Mouse (Mus musculus) thymus, postnatal 4 days (tissue): ENCODE results near the gene Mindy4.

Experiments
- DNase-seq: peaks from one replicate; pipeline ENCODE4 v3.0.0; 2021

Mindy4 gene

GRCm38 (mm10) chr6:55210423-55211365 lies 7.5 kb downstream of the Mindy4 start:
- DNase-seq, result no peak

GRCm38 (mm10) chr6:55214541-55214940 lies 11.4 kb downstream of the Mindy4 start:
- DNase-seq, result no peak

GRCm38 (mm10) chr6:55218232-55218631 lies 15.0 kb downstream of the Mindy4 start:
- DNase-seq, result no peak

DNA sequence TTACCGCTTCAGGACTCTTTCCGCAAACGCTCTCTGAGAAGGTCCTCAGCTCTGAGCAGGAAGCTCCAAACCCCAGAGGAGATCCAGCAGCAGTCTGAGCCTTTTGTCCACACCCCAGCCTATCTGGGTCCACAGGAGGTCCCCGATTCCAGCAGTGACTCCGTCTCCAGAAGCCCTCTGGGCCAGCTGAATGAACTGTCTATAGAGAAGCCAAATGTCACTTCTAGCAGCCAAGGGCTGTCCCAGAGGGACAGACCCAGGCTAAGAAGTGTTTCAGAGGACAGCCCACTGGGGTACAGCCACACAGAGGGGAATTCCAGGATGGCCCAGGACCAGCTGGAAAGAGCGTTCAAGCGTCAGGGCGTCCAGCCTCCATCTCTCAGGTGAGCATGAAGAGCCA lies 20.8 kb downstream of the Mindy4 start:
- no peak for DNase-seq

DNA sequence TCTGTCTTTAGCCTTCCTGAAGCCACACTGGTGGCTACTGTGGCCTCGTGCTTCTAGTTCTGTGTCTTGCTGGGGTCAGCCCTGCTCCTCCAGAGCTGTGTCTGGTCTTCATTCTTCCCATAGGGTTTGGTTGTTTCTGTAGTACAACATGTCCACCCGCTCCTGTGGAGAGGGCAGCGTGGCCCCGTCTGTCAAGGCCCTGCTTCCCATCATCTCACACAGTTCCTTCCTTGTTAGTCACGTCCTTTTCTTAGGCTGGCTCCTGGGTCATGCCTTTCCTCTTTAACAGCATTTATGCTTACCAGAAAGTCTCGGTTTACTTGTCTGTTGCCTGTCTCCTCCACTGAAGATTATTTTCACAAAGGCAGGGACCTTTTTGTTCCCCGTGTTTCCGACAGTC lies 26.9 kb downstream of the Mindy4 start:
- DNase-seq, result no peak

DNA sequence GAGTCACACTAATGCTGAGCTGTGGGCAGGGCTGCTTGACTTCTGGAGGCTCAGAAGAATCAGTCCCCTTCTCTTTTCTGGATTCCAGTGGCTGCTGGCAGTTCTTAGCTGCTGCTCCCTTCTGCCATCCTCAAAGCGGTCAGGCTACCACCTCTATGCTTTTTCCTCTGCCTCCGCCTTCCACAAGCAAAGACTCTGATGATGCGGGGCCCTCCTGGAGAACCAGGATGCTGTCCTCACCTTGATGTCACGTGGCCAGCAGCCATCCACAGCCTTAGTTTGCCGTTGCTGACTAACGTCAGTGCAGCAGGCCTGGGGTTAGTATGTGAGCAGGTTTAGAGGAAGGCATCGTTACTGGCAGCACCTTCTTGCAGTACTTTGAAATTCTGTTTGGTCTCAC lies 28.9 kb downstream of the Mindy4 start:
- no peak for DNase-seq

DNA sequence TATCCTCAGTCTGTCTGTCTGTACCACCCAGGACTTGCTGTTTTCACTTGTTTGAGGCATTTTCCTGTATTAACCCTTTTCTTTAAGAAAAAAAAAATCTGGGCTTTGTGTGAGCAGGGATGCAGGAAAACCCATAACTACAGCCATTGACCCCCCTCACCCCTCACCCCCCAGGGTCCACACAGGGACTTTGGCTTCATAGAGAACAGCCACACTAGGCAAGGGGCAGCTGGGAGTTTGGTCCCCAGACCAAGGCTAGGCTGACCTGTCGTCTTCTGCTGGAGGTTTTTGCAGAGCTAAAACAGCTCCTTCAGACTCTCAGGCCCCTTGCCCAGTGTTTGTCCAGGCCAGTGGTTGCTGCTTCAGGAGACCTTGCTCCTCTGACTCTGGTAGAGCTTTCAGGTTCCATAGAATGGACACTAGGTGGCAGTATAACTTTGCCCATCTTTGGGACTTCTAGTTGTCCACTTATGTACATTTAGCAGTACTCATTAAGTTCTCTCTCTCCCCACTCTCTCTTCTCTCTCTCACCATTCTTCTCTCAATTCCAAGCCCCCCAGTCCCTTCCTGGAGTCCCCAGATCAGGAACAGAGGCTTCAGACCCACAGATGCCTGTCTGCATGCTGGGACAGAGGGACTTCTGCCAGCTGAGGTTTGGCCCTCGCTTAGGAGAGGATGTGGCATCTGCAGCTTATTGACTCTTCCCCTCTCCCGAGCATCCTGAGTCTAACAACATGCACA lies 29.5 kb downstream of the Mindy4 start:
- peak; percentile 29 for DNase-seq

- DNase-seq, result no peak
These were observed 30.1 kb downstream of the Mindy4 start for GRCm38 (mm10) chr6:55233326-55233725.

GRCm38 (mm10) chr6:55234636-55235035 lies 31.5 kb downstream of the Mindy4 start:
- no peak for DNase-seq

DNA sequence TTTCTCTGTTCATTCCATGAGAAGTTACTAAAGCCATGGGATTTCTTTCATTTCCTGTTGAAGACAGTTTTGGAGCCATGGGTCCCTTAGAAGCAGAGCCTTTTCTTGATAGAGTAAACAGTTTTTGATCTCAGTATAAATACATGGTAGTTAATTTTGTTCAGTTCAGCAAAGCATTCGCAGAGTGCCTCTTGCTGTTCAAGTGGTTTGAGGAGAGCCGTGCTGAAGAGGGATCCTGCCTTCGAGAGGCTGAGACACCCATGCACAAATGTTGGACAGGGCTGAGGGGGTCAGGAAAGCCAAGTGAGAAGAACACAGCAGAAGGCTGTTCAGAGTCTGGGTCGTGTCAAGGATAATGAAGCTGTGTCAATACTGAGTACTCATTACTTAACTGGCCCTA lies 32.5 kb downstream of the Mindy4 start:
- DNase-seq, result no peak

DNA sequence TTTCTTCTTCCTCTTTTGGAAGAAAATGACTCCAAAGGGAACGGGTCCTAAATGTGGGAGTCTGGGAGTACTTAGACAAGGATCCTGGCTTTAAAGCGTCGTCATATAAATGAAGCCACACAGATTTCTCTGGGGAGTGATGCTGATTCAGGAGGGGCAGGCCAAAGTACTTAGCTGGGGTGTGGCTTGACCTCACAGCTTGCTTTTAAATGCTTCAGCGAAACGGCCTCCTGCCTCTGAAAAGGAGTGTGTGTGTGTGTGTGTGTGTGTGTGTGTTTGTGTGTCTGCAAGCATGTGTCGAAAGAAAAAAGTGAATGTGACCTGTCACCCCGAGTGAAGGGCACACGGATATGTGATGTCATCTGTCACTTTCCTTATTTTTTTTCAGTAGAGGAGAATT lies 36.7 kb downstream of the Mindy4 start:
- DNase-seq, result no peak

GRCm38 (mm10) chr6:55240591-55241260 lies 37.5 kb downstream of the Mindy4 start:
- DNase-seq, result no peak

DNA sequence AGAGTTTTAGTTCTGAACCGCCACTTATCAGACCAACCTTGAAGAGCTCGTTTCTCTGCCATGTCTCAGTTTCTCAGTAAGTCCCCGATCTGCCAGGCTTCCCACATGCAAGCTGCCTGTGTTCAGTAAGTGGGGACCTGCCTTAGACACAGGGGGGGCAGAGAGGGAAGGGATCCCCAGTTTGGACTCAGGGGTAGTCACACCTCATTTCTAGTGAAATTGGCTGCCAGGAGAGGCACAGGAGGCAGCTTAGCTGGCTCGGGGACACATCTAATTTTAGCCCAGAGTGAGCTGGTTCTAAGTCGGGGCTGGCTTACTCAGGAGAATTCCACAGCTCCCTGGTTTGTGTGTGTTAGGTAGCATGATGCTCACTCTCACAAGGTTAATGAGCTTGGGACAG lies 38.3 kb downstream of the Mindy4 start:
- no peak for DNase-seq

DNA sequence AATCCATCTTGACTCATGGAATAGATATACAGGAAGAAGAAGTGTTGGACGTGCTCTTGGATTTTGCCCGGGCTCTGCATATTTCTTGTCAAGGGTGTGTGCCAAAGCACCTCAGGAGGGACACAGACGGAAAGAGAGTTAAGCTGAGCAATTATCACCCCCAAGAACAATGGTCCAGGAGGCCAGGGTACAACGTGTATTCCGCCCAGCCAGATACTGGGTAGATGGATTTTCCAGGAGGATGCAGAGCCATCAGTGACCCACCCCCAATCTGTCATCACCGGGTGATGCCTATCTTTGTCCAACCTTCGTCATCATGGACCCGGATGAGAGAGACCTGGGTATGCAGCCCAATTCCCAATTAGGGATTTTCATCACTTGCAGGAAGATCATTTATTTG lies 42.5 kb downstream of the Mindy4 start:
- no peak for DNase-seq

DNA sequence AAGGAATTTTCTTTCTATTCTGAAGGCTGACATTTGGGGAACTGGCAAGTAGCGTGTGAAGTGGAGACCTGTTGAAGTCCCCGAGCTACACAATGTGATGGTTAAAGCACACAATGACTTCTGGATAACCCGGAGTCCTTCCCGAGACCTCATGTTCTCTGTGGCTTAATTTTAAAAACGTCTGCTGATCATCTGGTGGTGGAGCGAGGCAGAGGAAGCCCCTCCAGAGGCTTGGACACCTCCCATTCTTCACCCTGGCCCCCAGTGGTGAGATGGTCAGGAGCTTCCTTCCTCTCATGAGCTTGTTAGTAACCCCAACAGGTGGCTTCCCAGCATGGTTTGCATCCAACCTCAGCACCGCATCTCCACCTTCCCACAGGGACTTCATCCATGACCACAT lies 43.3 kb downstream of the Mindy4 start:
- no peak for DNase-seq

DNA sequence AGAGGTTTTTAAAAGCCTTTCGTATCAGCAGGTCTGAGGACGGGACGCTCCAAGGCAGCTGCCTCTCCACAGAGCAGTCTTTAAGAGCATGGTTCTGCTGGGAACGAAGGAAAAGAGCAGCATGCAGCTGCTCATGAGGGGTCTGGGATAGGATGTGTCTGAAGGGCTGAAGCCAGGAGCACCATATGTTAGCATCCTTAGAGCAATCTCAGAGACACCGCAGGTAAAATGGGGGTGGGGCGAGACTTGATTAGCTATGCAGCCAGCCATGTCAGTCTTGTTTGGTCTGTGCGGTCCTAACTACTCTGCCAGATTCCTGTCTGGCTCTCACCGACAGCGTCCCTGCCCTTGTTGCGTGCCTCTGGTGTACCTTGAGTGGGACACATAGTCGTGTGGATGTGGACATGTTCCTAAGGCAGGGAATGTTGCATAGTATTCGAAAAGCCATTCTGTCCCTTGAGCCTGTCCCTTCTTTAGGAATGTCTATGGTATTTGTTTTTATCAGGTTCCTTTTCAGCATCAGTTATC lies 43.8 kb downstream of the Mindy4 start:
- DNase-seq, result no peak

- DNase-seq, result peak; percentile 28
These were observed 46.1 kb downstream of the Mindy4 start for GRCm38 (mm10) chr6:55249263-55249662.

DNA sequence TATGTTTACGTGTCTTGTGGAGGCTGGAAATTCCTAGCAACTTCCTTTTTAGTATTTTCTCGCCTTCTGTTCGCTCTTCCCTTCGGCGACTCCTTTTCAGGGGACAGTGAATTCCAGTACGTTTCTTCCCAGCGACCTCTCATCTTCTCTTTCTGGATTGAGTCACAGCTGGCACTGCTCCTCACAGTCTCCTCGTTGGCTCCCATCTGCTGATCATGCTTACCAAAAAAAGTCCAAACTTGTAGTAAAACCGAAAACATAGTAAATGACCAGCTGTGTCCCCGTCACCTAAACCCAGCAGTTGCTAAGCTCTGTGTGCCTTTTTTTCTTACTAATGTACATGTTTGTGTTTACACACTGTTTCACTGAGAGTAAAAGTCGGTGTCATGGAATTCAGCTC lies 47.6 kb downstream of the Mindy4 start:
- no peak for DNase-seq

DNA sequence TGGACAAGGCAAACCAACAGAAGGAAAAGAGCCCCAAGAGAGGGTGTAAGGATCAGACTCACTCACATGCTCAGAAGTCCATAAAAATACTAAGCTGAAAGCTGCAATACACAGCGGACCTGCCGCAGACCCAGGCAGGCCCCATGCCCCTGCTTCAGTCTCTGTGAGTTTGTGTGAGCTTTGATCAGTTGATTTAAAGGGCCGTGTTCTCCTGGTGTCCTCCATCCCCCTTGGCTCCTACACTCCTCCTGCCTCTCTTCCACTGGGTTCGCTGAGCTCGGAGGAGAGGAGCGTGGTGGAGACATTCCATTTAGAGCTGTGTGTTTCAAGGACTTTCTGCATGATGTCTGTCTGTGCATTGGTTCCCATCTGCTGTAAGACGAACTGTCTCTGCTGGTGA lies 48.4 kb downstream of the Mindy4 start:
- DNase-seq, result no peak

GRCm38 (mm10) chr6:55252731-55253247 lies 49.6 kb downstream of the Mindy4 start:
- DNase-seq, result no peak

DNA sequence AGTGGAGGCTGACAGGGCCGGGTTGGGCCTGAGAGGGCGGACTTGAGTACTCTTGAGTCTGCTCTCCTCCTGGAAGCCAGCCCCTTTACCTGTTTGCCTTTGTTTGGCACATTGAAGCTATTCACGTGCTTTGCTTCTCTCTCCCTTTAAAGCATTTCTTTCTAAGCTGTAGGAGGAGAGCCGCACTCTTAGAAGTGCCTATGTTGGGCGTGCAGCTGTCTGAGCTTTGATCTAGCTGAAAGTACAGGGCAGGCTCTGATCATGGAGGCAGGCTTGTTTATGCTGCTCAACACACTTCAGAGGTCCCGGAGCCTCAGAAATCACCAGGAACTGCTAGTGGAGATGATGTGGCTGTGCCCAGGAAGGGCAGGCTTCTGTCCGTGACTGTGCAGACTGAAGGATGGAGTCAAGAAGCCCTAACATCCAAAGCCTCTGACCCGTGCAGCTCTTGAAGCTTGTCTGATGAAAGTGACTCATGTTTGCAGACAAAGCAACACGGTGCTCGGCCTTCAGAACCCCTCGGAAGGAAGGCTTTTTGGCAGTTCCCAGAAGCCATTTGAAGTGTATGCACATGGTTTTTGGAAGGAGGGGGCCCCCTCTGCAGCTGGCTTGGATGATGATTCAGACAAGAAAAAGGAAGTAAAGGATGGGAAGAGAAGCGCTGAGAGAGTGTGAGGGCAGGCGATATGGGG lies 53.5 kb downstream of the Mindy4 start:
- DNase-seq, result peak; percentile 60

DNA sequence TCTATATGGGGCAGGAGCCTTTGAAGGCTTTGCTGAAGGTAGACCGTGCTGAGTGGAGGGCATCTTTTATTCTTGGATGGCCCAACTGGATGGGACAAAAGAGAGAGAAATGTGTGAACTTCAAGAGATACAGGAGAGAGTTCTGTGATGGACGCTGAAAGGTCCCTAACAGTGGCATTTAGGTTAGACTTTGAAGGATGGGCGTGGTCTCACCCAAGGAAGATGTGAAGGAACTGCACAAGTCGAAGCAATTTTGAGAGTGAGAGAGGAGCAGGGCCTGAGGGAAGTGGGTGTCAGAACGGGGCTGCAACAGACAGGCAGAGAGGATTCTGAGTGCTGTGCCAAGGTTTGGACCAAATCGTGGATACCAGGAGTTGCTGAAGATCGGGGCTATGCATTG lies 54.1 kb downstream of the Mindy4 start:
- peak; percentile 40 for DNase-seq
